Mouse (Mus musculus) thymus, adult 2 months (tissue): Measurements from ENCODE around the gene Emc9. TPM values are rescaled to one million over a fixed set of nuclear protein-coding genes. Genes with fewer than 3 reads are reported as not detected.
A peak's percentile ranks its signal among the peaks of the same experiment; 100 is the strongest.

ENCODE experiments used
- DNase-seq: peaks from one replicate; pipeline ENCODE4 v3.0.0; 2021
- H3K27ac ChIP-seq: fragments of 200-500 bp; 2 replicates; pipeline ENCODE4 v1.5.1; 2012; ENCODE audit warnings: low read length, control low read depth; ENCODE audit not compliant: control insufficient read depth, insufficient read depth
- H3K27me3 ChIP-seq: fragments of 200-500 bp; 2 replicates; pipeline ENCODE4 v1.6.1; 2012; ENCODE audit warnings: mild to moderate bottlenecking, low read length, moderate library complexity, mixed read lengths; ENCODE audit not compliant: control insufficient read depth, insufficient read depth
- H3K36me3 ChIP-seq: fragments of 200-500 bp; 2 replicates; pipeline ENCODE4 v1.6.1; 2012; ENCODE audit warnings: mild to moderate bottlenecking, low read length, moderate library complexity; ENCODE audit not compliant: control insufficient read depth, insufficient read depth
- H3K4me1 ChIP-seq: fragments of 200-500 bp; replicated peaks from 2 replicates; pipeline ENCODE4 v1.6.1; 2012; ENCODE audit warnings: low read length; ENCODE audit not compliant: control insufficient read depth, insufficient read depth
- H3K4me3 ChIP-seq: fragments of 200-500 bp; 2 replicates; pipeline ENCODE4 v1.5.1; 2012; ENCODE audit warnings: mild to moderate bottlenecking, low read length, control low read depth, moderate library complexity; ENCODE audit not compliant: control insufficient read depth, insufficient read depth
- CTCF ChIP-seq: fragments of 200-500 bp; IDR thresholded peaks from 2 replicates; pipeline ENCODE4 v1.5.1; 2012; ENCODE audit warnings: mild to moderate bottlenecking, control low read depth, low read length, moderate library complexity, borderline replicate concordance; ENCODE audit not compliant: control insufficient read depth, poor library complexity, insufficient read depth; ENCODE audit errors: extremely low read depth
- POLR2A ChIP-seq: fragments of 200-500 bp; IDR thresholded peaks from 2 replicates; pipeline ENCODE4 v1.6.1; 2012; ENCODE audit warnings: mild to moderate bottlenecking, low read length, control low read depth, moderate library complexity; ENCODE audit not compliant: control insufficient read depth, poor library complexity, insufficient read depth; ENCODE audit errors: extremely low read depth
- WGBS: fragments of 180-500 bp; shearing (Covaris S2); methylation state at CpG from one replicate; pipeline ENCODE4 v1.1.7; 2018; 5-methylcytosine and 5-hydroxymethylcytosine counted together
- polyA plus RNA-seq: library from polyadenylated mRNA; depleted of rRNA; stranded (reverse); fragments of >200 nt; gene quantifications from 2 replicates; pipeline ENCODE4 v1.2.3, GENCODE M21; 2012; rRNA removed

The Emc9 gene
- 7.4 and 13.4 TPM in 2 replicates for polyA plus RNA-seq

DNA sequence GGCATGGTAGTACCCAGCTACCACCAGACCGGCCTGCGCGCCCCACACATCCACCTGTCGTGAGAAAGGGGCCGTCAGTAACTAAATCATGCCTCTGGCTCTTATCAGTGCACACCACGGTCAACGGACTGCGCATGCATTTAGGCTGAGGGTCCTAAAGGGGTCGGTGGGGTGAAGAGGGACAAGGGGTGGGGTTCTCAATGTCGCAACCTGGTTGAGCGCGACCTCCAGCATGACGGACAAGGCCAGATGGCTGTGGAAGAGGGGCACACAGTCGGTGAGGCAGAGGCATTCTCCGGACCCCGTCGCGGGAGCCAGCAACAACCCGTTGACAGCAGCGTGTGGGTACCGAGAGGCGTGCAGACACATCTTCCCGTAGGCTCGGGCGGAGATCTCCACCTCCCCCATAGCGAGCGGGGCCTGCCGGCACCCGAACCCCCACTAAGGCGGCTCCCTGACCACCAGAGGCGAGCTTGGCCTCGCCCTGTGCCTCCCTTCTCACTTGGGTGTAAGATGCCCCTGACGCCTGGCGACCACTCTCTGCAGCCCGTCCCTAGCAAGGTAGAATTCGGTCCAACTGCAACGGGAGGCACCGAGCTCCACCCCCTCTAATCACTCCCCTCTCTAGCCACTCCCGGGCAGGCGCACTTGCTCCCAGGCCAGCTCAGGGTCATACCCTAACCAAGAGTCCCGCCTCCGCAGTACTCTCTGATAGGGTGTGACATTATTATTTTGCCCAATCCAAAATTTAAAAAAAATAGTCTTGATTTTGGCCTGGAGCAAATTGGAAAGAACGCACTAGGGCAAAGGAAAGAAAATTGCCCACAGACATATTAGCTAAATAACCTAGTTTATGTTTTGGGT is at the start of gene Emc9:
Emc9 (minus strand) TSS at position 601 of the 864 bp plus-strand sequence.
- peak within 1 kb of the TSS; percentile 57 for H3K4me3 ChIP-seq
- 10% methylated on average over 43 of the region's 43 CpGs for WGBS
- H3K27me3 ChIP-seq, result no peaks in the 10 kb centered on the region
- H3K4me1 ChIP-seq, result peaks cover 17% of the 10 kb centered on the region
- peak; percentile 43 for DNase-seq
- H3K36me3 ChIP-seq, result peaks cover 16% of the 10 kb centered on the region; the same call in 1 of the 2 replicates
- no peak for TF ChIP-seq POLR2A
- no peak for TF ChIP-seq CTCF
- peak within 1 kb of the TSS; percentile 50; the same call in 1 of the 2 replicates for H3K27ac ChIP-seq

DNA sequence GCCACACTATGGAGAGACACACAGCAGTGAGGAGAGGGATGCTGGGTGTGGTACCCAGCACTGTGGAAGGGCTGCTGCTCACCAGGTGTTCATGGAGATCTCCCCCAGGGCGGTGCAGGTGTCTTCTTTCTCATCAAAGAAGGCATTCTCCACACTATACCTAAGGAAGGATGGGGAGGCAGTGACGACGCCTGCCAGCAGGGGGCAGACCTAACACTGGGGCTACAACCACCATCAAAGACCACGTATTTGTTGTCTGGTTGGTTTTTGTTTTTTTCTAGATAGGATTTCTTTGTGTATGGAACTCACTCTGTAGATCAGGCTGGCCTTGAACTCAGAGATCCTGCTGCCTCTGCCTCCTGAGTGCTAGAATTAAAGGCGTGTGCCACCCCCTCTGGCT is 44.2 kb upstream of the Emc9 start:
- Histone ChIP-seq H3K27me3 (no peaks in the 10 kb centered on the region), H3K4me3 (no peak overlapping the region), H3K36me3 (no peaks in the 10 kb centered on the region), H3K4me1 (no peaks in the 10 kb centered on the region), H3K27ac (no peak overlapping the region)
- 38% methylated on average over 5 of the region's 5 CpGs for WGBS
- DNase-seq, result peak; percentile 81
- TF ChIP-seq CTCF (peak; percentile 84; the same call in 1 of the 2 replicates), POLR2A (no peak)

DNA sequence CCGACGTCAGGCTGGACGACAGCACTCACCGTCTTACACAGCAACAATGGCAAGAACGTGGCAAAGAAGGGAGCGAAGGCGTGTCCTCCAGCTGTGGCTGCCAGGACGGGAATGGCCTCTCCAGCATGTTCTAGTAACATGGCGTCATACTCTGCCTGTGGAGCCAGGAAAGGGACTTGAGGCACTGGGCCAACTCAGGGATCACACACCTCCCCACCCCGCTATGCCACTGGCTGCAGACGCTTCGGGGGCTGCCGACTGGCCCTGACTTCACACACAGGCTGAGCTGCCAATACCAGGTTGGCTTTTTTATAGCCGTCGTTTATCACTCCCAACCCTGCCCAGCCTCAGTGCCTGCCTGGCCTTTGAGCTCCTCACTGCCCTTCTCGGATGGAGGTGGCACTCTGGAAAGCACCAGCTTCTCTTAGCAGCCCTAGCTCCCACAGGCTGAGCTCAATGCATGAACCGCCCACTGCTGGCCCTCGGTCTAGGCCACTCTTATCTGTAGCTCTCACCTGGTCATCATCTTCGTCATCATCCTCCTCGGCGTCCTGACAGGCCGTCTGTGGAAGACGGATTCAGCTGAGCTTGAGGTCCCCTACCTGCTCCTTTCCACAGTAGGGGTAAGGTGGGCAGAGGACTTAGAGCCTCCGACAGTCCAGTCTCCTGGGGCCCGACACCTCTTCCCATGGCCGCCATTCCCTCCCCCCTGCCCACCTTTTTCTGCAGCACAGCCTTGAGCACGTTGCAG is 43.1 kb upstream of the Emc9 start:
- WGBS, result 98% methylated on average over 27 of the region's 27 CpGs
- Histone ChIP-seq H3K27me3 (no peaks in the 10 kb centered on the region), H3K27ac (no peak overlapping the region), H3K36me3 (no peaks in the 10 kb centered on the region), H3K4me3 (no peak overlapping the region), H3K4me1 (no peaks in the 10 kb centered on the region)
- no peak for DNase-seq
- TF ChIP-seq POLR2A (no peak), CTCF (no peak)

DNA sequence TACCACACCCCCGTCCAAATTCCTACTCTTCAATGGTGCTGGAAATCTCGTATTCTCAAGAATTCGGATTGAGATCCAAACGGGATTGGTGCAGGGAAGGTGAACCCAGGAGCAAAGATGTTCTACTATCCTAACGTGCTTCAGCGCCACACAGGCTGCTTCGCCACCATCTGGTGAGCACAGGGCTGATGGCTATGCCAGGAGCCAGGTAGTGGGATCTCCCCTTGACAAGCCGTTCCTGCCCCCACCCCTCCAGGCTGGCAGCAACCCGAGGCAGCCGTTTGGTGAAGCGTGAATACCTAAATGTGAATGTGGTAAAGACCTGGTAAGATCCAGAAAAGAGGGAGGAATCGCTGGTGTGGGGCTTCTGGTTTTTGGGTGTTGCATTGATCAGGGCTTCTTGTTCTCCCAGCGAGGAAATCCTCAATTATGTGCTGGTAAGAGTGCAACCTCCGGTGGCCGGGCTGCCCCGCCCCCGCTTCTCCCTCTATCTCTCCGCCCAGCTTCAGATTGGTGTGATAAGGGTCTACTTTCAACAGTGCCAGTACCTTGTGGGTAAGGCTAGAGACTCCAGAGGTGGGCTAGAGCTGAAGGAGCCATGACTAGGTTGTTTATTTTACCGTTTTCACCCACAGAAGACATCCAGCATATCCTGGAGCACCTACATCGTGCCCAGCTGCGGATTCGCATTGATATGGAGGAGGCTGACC is 33.5 kb upstream of the Emc9 start:
- H3K27ac ChIP-seq, result no peak overlapping the region; the same call in 1 of the 2 replicates
- TF ChIP-seq CTCF (no peak), POLR2A (no peak)
- peaks cover 8% of the 10 kb centered on the region for H3K4me1 ChIP-seq
- no peaks in the 10 kb centered on the region for H3K27me3 ChIP-seq
- no peaks in the 10 kb centered on the region for H3K36me3 ChIP-seq
- DNase-seq, result no peak
- 20% methylated on average over 22 of the region's 22 CpGs for WGBS
- peak overlapping the region; percentile 24 for H3K4me3 ChIP-seq

DNA sequence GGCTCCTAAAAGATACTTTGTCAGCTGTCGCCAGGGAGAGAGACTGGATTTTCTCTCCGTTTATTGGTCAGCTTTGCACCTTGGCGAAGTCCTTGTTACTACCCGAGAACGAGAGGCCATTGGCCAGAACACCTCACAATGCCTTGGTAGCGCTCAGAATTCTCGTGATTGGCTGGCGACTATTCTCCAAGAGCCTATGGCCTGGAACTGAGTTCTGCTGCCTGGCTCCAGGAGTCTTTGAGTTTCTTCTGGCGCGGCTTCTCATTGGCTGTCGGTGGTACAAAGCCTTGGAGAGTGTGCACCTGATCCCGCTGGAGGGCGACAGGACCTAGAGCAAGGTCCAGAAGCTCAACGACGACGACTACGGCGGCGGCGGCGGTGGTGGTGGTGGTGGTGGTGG is 32.7 kb upstream of the Emc9 start, which contains the start of gene Rec8:
Rec8 (plus strand) TSS at position 216 of the 400 bp plus-strand sequence.
- TF ChIP-seq POLR2A (no peak), CTCF (no peak)
- no peak for DNase-seq
- Histone ChIP-seq H3K36me3 (no peaks in the 10 kb centered on the region), H3K4me1 (peaks cover 8% of the 10 kb centered on the region), H3K4me3 (peak within 1 kb of the TSS; percentile 24), H3K27ac (no peak within 1 kb of the TSS; the same call in 1 of the 2 replicates), H3K27me3 (no peaks in the 10 kb centered on the region)
- 46% methylated on average over 21 of the region's 21 CpGs for WGBS

- TF ChIP-seq POLR2A (no peak), CTCF (no peak)
- no peaks in the 10 kb centered on the region for H3K27me3 ChIP-seq
- 91% methylated on average over 2 of the region's 2 CpGs for WGBS
- DNase-seq, result no peak
- H3K4me3 ChIP-seq, result no peak overlapping the region
- H3K4me1 ChIP-seq, result peaks cover 8% of the 10 kb centered on the region
- no peak overlapping the region for H3K27ac ChIP-seq
- no peaks in the 10 kb centered on the region for H3K36me3 ChIP-seq
Observed at GRCm38 (mm10) chr14:55616844-55617243, 31.7 kb upstream of the Emc9 start.
